Mouse (Mus musculus) common myeloid progenitor, adult 5-6 weeks (primary cell): Measurements from ENCODE around the gene Ggt5. TPM values are rescaled to one million over a fixed set of nuclear protein-coding genes. Genes with fewer than 3 reads are reported as not detected.

Source experiments
- ATAC-seq: replicated peaks from 2 replicates; pipeline ENCODE4 v1.8.0; 2016; ENCODE audit warnings: low read depth, mild to moderate bottlenecking, moderate TSS enrichment, inconsistent platforms; ENCODE audit not compliant: poor library complexity, severe bottlenecking
- total RNA-seq: library from RNA; stranded (forward); fragments of 200-1000, 187-1606 nt; gene quantifications from 2 replicates; pipeline ENCODE4 v1.2.3, GENCODE M21; 2017

The Ggt5 gene
- total RNA-seq, 1 experiment from 2014 or later: 4.6 TPM

DNA sequence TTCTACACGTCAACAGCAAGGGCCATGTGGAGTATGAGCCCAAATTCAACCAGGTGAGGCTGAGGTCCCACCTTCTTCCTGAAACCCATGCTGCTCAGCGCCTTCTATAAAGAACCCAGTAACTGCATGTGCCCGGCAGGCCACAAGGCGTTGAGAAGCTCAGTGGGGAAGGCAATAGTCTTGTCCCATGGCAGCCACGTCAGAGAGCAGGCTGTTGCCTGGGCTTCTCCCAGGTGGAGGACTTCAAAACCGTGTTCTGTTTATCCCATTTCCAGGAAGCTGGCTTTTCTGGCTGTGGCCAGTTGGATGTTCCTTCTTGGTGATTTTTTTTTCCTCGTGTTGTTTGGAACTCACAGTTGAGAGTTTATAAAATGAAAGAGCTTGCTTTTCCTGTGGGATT, 21.3 kb downstream of the Ggt5 start:
- no peak for ATAC-seq

DNA sequence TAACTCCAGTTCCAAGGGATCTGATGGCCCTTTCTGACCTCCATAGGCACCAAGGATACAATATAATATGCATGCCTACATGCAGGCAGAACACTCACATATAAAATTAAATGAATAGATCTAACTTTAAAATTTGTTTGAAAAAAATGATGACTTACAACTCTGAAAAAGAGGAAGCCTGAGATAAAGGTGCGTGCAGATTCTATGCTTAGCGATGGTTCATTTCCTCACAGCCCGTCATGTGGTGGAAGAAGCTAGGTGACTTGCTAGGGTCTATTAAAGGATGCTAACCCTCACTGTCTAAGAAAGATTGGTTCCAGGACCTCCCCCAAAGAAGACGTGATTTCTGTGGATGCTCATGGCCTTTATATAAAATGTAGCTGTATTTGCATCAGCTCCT, 26.9 kb downstream of the Ggt5 start:
- ATAC-seq: no peak

DNA sequence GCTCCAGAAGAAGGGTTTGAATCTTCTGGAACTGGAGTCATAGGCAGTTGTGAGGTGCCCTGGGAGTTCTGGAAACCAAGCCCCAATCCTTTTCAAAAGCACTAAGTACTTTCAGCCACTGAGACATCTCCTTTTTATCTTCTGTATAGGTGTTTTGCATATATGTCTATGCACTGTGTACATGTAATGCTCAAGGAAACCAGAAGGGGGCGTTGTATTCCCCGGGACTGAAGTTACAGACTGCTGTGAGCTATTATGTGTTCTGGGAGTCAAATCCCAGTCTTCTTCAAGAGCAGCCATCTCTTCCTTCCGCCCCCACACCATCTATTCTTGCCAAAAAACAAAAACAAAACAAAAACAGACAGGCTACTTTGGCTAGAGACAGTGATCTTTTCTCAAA, 31.7 kb downstream of the Ggt5 start:
- ATAC-seq: no peak

DNA sequence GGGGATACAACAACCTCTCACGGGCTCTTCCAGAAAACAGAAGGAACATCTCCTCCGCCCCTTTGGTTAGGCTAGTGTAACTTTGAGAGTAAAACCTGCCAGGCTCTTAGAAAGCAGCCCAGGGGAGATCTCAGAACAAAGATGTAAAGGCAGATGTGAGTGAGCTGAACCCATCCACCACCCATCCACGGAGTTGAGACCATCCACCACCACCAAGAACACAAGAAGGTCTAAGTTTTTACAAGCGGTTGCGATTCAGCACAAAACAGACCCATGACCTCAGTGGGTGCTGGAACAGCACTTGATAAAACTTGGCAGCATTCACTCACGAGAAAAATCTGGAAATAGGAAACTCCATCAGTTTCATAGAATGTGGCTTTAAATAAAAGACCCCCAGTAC, 36.8 kb downstream of the Ggt5 start:
- no peak for ATAC-seq

DNA sequence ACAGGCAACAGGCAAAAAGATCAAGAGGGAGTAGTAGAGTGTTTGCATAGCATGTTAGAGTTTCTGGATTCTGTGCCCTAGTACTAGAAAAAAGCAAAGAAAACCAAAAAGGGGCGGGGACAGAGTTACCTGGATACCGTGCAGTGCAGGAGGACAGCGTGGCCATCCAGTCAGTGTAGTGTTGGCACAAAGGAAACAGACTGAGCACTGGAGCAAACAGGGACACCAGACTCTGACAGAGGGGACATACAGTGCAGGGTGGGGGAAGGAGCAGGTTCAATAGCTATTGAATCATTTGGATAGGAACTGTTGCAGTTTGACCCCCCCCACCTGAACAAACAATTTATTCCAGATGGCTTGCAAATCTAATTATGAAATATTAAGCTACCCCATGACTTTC, 37.9 kb downstream of the Ggt5 start:
- no peak for ATAC-seq

GRCm38 (mm10) chr10:75627490-75627889, 38.4 kb downstream of the Ggt5 start:
- no peak for ATAC-seq

DNA sequence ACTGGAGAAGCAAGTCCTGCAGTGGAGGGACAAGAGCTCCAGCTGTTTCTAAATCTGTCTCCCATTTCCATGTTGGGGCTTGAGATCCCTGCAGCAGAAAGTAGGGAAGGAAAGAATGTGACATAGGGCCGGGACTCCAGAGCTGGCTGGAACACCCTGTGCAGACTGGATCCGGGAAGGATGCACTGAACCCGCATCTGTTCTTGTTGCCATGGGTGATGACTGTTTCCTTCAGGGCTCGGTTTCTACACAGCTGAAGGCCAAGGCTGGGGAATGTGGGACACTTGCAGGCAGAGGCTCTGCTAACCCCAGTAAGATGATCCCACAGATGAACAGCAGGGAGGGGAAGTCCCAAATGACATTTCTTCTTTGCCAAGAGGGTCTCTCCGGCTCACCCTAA, 43.5 kb downstream of the Ggt5 start:
- no peak for ATAC-seq

DNA sequence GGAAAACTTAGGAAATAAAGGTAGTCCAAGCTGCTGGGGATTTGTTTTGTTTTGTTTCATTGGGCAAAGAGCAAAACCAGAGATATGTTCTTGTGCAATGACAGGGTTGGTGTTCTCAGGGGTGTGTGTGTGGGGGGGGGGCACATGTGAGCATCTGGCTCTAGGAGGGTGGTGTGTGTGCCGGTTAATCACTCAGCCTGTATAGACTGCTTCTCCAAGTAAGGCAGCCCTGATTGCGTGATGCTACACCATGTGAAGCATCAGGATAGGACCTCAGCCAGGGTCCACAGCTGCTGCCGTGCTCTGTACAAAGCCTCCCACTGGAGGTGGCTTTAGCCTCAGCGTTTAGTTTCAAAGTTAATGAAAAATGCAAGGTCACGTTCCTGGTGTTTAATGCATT, 43.9 kb downstream of the Ggt5 start:
- ATAC-seq: no peak

- no peak for ATAC-seq
Measured at GRCm38 (mm10) chr10:75633576-75634139, 44.5 kb downstream of the Ggt5 start.

DNA sequence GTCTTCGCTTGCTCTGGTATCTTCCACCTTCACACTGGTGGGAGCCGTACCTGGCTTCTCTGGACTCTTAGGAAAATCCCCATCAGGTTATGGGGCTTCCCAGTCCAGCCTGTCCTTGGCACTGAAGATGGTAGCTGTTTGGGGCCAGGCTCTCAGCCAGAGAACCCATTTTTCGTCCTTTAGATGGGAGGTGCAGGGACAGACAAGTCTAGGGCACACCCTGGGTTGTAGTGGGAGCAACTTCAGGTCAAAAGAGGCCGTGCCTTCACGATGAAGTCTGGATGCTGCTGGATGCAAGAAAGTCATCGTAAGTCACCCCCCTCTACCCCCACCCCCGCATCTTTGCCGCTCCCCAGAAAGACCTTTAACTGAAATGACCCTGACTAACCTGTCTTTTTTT, 45.5 kb downstream of the Ggt5 start:
- ATAC-seq: no peak

DNA sequence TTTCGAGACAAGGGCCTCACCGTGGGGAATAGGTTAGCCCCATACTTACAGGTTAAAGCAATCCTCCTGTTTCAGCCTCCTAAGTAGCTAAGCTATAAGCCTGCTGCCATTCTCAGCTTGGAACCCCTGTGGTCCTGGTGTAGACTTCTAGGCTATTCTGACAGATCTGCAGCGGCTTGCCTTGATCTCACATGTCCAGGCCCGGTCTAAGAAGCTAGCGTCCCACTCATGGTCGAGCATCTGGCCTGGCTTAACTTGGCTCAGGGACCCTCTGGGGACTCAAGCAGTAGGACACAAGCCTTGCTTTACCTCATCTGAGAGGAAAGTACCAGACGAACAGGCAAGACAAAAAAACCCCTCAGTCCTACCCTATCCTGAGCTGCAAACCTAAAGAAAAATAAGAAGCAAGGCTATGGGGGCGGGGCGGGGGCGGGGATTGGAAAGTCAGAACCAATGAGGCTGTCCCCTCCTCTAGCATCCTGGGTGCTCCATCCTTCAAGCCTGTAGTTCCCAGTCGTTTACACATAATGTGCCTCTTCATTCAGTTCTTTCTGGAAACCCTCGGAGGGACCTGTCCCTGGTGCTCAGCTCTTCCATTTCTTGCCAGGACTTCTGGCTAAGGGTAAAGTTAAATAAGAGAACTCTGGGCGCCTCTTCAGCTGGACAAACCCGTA, 46.0 kb downstream of the Ggt5 start:
- no peak; the same call in 1 of the 2 replicates for ATAC-seq

DNA sequence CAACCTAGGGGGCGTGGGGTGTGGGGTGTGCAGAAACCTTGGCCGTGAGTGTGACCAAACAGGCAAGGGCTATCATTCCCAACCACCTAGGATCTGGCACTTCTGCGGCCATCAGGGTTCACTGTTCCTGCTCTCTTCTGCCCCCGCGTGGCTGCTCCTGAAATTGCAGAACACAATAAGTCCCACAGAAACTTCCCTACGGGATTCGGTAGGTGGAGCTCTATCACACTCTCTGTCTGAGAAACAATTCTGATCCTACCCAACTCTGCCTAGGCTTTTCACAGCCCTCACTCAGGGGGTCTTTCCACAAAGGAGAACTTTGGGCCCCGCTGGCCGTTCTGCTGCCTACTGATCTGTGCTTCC, 46.5 kb downstream of the Ggt5 start:
- ATAC-seq: peak; percentile 93

DNA sequence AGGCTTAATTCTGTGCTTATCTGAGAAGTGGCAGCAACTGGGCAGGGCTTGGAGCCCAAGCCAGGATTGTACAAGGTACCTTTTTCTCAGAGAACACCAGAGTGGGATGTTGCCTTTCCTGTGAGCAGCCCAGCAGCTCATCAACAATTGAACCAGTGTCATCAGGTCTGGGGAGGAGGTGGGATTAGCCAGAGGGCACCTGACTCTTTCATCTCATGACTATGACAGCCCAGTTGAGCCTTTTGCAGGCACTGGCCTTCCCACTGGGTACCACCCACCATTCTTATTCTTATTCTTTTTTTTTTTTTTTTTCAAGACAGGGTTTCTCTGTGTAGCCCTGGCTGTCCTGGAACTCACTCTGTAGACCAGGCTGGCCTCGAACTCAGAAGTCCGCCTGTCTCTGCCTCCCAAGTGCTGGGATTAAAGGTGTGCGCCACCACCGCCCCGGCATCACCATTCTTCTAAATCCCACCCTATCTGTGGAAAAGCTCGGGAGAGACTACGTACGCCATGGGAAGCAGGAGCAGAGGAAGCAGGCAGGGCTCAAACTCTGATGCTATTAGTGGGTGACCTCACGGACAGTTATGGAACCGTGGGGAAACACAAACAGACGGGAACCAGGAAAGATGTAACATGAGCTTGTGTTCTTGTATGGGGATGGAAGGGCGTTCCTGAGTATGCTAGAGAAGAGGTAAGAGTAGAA, 47.1 kb downstream of the Ggt5 start:
- no peak for ATAC-seq

- no peak for ATAC-seq
Measured at GRCm38 (mm10) chr10:75637711-75638110, 48.6 kb downstream of the Ggt5 start.

- ATAC-seq: no peak
Measured at GRCm38 (mm10) chr10:75641721-75642222, 52.6 kb downstream of the Ggt5 start.

GRCm38 (mm10) chr10:75642436-75642835, 53.3 kb downstream of the Ggt5 start:
- ATAC-seq: no peak

- ATAC-seq: peak; percentile 27; the same call in 1 of the 2 replicates
Measured at GRCm38 (mm10) chr10:75642891-75643290, 53.8 kb downstream of the Ggt5 start.

DNA sequence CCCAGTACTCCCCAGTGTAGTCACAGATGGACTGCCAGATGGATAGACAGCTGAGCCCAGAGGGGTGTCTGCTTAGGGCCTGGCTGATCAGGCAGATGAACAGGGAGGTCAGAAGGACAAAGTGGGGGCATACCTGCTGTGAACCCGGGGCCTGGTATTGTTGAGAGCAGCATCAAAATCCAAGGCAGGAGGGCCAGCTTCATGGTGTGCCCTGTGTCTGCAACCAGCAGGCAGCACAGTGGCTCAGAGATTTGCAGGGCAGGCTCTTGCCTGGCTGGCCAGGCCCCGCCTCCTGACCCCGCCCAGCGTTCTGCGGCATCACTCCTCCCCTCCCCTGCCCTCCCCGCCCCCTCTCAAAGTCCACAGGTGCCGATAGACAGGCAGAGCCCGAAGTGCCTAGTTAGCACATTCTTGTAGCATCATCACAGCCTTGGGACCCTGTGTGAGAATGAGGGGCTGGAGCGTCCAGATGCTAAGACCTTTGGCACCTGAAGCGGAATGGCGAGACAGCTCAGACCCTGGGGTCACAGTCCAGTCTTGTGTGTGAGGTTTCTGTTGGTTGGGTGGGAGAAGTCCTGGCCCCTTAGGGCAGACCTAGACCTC, 54.7 kb downstream of the Ggt5 start, which contains the start of gene Susd2:
Susd2 (minus strand) TSS at position 268 of the 603 bp plus-strand sequence.
- ATAC-seq: peak; percentile 50

DNA sequence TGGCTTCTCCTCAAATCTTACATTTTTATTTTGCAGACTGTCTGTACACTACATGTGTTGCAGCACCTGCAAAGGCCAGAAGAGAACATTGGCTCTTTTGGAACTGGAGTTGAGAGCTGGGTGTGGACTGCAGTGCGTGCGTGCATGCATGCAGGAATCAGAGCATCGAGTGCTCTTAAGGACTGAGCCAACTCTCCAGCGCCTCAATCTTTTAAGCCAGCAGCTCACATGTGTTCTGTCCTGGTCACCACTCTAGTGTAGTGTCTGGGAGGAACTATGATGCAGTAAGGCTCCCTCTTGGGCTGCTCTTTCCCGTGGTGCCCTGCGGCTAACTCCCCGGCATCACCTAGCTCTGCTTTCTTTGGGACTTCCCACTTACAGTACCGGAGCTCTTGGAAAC, 56.5 kb downstream of the Ggt5 start:
- ATAC-seq: no peak

GRCm38 (mm10) chr10:75646406-75646805, 57.3 kb downstream of the Ggt5 start:
- no peak for ATAC-seq

DNA sequence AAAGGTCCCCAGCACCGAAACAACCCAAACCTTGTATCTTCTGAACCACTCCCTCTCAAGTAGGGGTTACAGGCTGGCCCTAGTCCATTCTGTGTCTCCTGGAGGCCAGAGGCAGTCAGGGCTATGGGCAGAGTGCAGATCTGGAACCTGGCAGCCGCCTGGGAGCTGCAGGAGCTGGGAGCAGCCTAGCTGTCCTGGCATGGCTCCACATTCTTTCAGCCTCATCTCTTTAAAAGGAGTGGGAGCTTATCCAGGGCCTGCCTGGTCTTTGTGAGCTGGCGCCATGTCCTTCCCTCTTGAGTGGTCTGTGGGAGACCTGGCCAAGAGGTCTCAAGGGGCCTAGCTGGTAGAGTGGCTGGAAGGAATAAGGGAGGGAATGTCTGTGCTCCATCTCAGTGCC, 58.2 kb downstream of the Ggt5 start:
- no peak for ATAC-seq
